Mouse (Mus musculus) C2C12 (cell line): Measurements from ENCODE around the gene Bcas2. TPM values are rescaled to one million over a fixed set of nuclear protein-coding genes. Genes with fewer than 3 reads are reported as not detected.
"Not testable (repeated sequence)": the region's sequence is repeated elsewhere in the genome, so short reads cannot be mapped to it uniquely, and the experiment has no call there.

Source experiments
- H3K27me3 ChIP-seq: one replicate; pipeline ENCODE4 v1.6.1; 2011; ENCODE audit not compliant: control insufficient read depth, insufficient read depth, insufficient read length
- H3K36me3 ChIP-seq: one replicate; pipeline ENCODE4 v1.6.1; 2011; ENCODE audit not compliant: control insufficient read depth, insufficient read depth
- H3K4me3 ChIP-seq: one replicate; pipeline ENCODE4 v1.5.1; 2011; ENCODE audit warnings: mild to moderate bottlenecking, control low read depth; ENCODE audit not compliant: poor library complexity, insufficient read depth, severe bottlenecking
- H3K79me2 ChIP-seq: one replicate; pipeline ENCODE4 v1.6.1; 2011; ENCODE audit not compliant: control insufficient read depth, insufficient read depth
- H3K79me3 ChIP-seq: one replicate; pipeline ENCODE4 v1.6.1; 2011; ENCODE audit warnings: low read depth, control low read depth
- H3ac ChIP-seq: one replicate; pipeline ENCODE3; 2011; ENCODE audit warnings: low read depth; ENCODE audit not compliant: control insufficient read depth, insufficient read length
- CEBPB ChIP-seq: IDR thresholded peaks from one replicate; pipeline ENCODE4 v1.6.1; 2011; ENCODE audit warnings: low read depth, mild to moderate bottlenecking, control low read depth, moderate library complexity
- CTCF ChIP-seq: IDR thresholded peaks from one replicate; pipeline ENCODE4 v1.5.1; 2011; ENCODE audit not compliant: control insufficient read depth, insufficient read depth, insufficient read length
- FOSL1 ChIP-seq: IDR thresholded peaks from one replicate; pipeline ENCODE4 v1.8.0; 2011; ENCODE audit warnings: mild to moderate bottlenecking, low read length; ENCODE audit not compliant: poor library complexity, insufficient read depth, severe bottlenecking
- MAX ChIP-seq: IDR thresholded peaks from one replicate; pipeline ENCODE4 v1.6.1; 2011; ENCODE audit warnings: mild to moderate bottlenecking, control low read depth
- MYOD1 ChIP-seq: IDR thresholded peaks from one replicate; pipeline ENCODE4 v1.6.1; 2011; ENCODE audit warnings: low read depth; ENCODE audit not compliant: control insufficient read depth, insufficient read length
- MYOG ChIP-seq: IDR thresholded peaks from one replicate; pipeline ENCODE4 v1.6.1; 2011; ENCODE audit not compliant: control insufficient read depth, insufficient read length; ENCODE audit errors: extremely low read depth
- USF1 ChIP-seq: IDR thresholded peaks from one replicate; pipeline ENCODE4 v1.6.1; 2011; ENCODE audit warnings: low read depth, mild to moderate bottlenecking, control low read depth, moderate library complexity
- polyA plus RNA-seq: library from polyadenylated mRNA; unstranded; fragments of >200 nt; fragmentation: generic; extraction: Trizol; gene quantifications from one replicate; pipeline ENCODE4 v1.2.1, GENCODE M21; 2012; ENCODE audit warnings: missing spikeins

The Bcas2 gene
- polyA plus RNA-seq, 1 experiment, result 67.2 TPM

GRCm38 (mm10) chr3:103192161-103192560 is 20.7 kb downstream of the Bcas2 start:
- Histone ChIP-seq H3K27me3 (no peaks in the 10 kb centered on the region), H3K79me3 (no peaks in the 10 kb centered on the region), H3K4me3 (no peak overlapping the region), H3K36me3 (no peaks in the 10 kb centered on the region), H3ac (no peak overlapping the region), H3K79me2 (no peaks in the 10 kb centered on the region)
- TF ChIP-seq USF1, result no peak
- no peak for TF ChIP-seq FOSL1
- no peak for TF ChIP-seq MYOG
- TF ChIP-seq CEBPB, result no peak
- no peak for TF ChIP-seq CTCF
- TF ChIP-seq MAX, result no peak
- TF ChIP-seq MYOD1, result no peak

- Histone ChIP-seq H3ac (no peak overlapping the region), H3K36me3 (no peaks in the 10 kb centered on the region), H3K79me3 (no peaks in the 10 kb centered on the region), H3K4me3 (no peak overlapping the region), H3K27me3 (no peaks in the 10 kb centered on the region), H3K79me2 (no peaks in the 10 kb centered on the region)
- TF ChIP-seq MYOD1 (no peak), CEBPB (no peak), USF1 (no peak), FOSL1 (no peak), MAX (no peak), MYOG (no peak), CTCF (no peak)
Measured at GRCm38 (mm10) chr3:103193186-103193585, 21.7 kb downstream of the Bcas2 start.

- Histone ChIP-seq H3K36me3 (no peaks in the 10 kb centered on the region), H3K4me3 (no peak overlapping the region), H3ac (no peak overlapping the region), H3K79me2 (no peaks in the 10 kb centered on the region), H3K79me3 (no peaks in the 10 kb centered on the region), H3K27me3 (no peaks in the 10 kb centered on the region)
- TF ChIP-seq MYOG, result no peak
- TF ChIP-seq USF1, result no peak
- TF ChIP-seq CEBPB, result no peak
- TF ChIP-seq MAX, result no peak
Measured at GRCm38 (mm10) chr3:103196320-103196823, 24.9 kb downstream of the Bcas2 start.

GRCm38 (mm10) chr3:103199386-103199785 is 27.9 kb downstream of the Bcas2 start:
- H3ac ChIP-seq, result no peak overlapping the region
- H3K79me3 ChIP-seq, result no peaks in the 10 kb centered on the region
- H3K27me3 ChIP-seq, result no peaks in the 10 kb centered on the region
- no peaks in the 10 kb centered on the region for H3K79me2 ChIP-seq
- no peak for TF ChIP-seq MYOG
- TF ChIP-seq MAX, result no peak
- TF ChIP-seq FOSL1, result no peak
- TF ChIP-seq CEBPB, result no peak
- TF ChIP-seq CTCF, result no peak
- TF ChIP-seq MYOD1, result no peak
- no peaks in the 10 kb centered on the region for H3K36me3 ChIP-seq
- no peak overlapping the region for H3K4me3 ChIP-seq

- not testable (repeated sequence) for H3K79me3 ChIP-seq, H3K4me3 ChIP-seq, H3ac ChIP-seq, H3K27me3 ChIP-seq, H3K36me3 ChIP-seq, H3K79me2 ChIP-seq
Measured at GRCm38 (mm10) chr3:103201105-103201504, 29.6 kb downstream of the Bcas2 start.

- no peak overlapping the region for H3ac ChIP-seq
- TF ChIP-seq CTCF (no peak), MAX (no peak), CEBPB (no peak), MYOG (no peak), MYOD1 (no peak), USF1 (no peak), FOSL1 (no peak)
- no peaks in the 10 kb centered on the region for H3K27me3 ChIP-seq
- H3K79me3 ChIP-seq, result no peaks in the 10 kb centered on the region
- H3K4me3 ChIP-seq, result no peak overlapping the region
- H3K36me3 ChIP-seq, result no peaks in the 10 kb centered on the region
- H3K79me2 ChIP-seq, result no peaks in the 10 kb centered on the region
Measured at GRCm38 (mm10) chr3:103203554-103203953, 32.1 kb downstream of the Bcas2 start.
